Mouse (Mus musculus): Measurements from ENCODE around the gene Cnksr3.

Cnksr3 gene

DNA sequence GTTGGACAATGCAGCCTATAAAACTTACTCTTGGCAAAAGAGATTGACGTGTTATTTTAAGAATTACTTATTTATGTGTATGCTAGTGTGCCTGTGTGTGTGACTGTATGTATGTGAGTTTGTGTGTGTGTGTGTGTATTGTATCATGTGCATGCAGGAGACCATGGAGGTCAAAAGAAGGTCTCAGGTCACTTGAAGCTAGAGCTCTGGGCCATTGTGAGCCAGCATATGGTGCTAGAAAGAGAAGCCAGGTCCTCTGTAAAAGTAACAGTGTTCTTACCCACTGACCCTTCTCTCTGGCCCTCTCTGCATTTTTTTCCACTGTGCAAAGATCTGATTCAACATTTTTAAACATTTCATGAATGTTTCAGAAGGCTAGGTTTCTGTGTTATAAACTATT, 134.1 kb downstream of the Cnksr3 start:
- DNase-seq (ENCODE audit: low spot score) = no peak

DNA sequence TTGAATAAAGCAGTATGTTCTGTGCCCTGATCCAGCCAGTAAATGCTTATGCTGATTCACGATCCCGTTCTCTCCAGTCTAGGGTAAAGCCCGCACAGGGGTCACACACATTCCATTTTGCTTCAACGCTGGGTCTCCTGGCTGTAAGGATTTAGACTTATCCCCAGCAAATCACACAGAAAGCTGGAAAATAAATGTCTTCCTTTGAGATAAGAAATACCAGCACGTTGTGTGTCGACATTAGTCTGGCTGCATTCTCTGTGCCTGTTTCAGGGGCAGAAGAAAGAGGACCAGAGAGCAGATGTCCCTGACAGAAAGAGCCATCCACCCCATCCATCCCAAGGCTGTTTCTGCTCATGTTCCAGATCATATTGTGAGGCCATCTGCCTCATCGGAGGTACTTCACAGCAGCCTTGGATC, 134.6 kb downstream of the Cnksr3 start:
- no peak for DNase-seq (ENCODE audit: low spot score)

DNA sequence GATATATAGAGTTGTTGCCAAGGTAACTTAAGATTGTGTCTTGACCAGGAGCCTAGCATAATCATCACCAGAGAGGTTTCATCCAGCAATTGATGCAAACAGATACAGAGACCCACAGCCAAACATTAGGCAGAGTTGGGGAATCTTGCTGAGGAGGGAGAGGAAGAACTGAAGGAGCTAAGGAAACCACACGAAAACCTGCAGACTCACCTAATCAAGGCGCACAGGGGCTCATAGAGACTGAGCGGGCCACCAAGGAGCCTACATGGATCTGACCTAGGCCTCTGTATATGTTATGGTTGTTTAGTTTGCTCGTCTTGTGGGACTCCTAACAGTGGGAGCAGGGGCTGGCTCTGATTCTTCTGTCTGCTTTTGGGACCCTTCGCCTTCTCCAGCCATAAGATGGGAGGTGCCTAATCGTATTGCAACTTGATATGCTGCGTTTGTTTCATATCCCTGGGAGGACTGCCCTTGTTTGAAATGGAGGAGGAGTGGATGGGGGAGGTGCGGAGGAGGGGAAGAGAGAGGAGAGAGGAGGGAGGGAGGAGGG, 135.3 kb downstream of the Cnksr3 start:
- no peak for DNase-seq (ENCODE audit: low spot score)

DNA sequence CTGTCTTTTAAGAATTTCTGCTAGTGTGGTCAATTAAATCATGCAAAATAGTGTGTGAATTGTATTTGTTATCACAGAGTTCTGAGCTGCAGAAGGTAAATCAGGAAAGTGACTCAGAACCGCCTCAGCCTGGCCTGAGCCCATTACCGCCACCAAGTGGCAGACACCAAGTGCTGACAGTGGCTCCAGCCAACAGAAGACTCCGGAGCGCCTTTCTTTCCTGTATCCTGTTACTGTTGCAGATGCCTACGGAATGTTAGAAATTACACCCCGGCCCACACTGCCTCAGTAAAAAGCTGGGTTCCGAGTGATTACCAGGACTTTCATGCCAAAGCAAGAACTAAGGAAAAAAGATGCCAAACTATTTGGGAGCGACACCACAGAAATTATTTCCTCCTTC, 135.8 kb downstream of the Cnksr3 start:
- DNase-seq (ENCODE audit: low spot score) = peak; percentile 64

DNA sequence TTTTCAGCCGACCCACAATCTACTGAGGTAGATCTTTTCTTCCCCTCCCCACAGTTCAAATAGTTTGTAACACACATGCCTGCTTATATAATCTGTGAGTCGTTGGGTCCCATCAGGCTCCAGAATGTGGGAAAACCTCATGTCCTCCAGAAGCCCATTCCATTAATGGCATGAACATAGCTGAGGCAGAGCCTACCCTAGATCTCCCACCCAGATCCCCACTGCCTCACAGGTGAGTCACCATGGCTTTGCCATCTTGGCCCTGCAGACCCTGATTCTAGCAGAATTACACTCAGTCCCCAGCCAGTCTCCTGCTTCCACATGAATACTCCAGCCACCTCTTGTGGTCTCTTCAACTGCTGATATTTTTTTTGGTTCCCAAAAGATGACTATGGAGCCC, 136.4 kb downstream of the Cnksr3 start:
- DNase-seq (ENCODE audit: low spot score) = no peak

DNA sequence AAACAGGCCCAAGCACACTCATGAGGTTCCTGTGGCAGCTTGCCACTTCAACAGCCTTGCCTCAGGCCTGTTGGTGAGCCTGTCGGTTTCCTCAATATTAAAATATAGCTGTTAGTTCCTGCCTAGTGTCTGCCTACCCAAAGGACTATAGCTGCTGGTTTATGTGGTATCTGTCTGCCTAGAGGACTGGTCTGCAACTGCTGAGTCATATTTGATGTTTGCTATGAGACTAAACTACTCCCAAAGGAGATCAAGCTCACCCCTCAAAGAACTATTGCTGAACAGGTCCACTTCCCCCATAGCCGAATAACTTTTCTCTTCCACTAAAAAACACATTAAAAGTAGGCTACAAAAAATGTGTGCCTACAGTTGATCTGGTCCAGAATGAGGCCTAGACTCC, 137.8 kb downstream of the Cnksr3 start:
- no peak for DNase-seq (ENCODE audit: low spot score)

DNA sequence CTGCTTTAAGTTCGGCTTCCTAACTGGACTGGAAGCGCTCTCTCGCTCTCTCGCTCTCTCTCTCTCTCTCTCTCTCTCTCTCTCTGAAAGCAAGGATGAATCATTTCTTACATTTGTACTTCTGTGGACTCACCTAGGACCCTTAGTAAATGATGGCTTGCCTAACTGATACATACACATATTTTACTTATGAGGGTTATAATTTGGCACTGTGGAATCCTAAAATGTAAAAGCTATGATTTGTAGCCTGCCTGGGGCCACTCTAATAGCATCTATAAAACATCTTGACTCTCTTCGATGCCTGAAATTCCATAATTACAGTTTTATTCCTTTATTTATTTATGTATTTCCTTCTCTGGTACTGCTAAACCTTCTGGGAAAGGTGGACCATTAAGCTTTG, 141.1 kb downstream of the Cnksr3 start:
- DNase-seq (ENCODE audit: low spot score) = no peak

DNA sequence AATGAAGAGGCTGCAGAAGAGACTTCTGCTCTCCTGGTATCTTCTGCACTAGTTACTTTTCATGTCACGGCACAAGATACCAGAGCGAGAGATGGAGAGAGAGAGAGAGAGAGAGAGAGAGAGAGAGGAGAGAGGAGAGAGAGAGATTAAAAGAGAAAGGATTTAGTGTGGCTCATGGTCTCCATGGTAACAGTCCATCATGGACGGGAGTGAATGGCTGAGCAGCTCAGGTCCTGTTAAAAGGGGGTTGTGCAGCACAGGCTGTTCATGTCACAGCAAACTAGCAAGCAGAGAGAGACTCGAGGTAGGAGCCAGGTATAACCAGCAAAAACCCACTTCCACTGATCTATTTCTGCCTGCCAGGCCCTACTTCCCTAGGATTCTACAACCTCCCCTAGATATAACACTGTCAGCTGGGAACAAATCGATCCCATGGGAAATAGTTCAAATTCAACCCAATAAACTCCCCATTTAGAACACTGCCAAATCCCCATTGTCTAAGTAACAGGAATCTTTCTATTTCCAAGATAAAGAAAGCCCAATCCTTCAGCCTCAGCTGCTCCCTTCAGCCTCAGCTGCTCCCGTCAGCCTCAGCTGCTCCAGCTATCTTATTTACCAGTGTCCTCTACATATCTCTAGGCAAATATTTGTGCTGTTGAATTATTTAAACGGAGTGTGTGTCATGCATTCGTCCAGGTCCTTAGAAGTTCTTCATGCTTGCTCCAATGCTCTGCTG, 141.8 kb downstream of the Cnksr3 start:
- DNase-seq (ENCODE audit: low spot score) = no peak

DNA sequence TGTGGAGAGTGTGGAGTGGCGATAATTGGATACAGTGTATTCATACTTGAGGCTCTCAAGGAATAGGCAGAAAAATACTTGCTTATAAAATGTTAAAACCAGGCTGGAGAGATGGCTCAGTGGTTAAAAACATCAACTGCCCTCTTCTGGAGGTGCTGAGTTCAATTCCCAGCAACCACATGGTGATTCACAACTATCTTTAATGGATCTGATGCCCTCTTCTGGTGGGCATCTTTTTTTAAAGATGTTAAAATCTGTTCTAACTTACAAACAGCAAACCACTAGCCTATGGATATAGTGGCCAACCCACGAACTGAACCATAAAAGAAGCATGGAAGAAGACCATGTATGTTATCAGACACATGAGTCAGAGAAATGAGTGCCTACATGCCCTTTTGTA, 142.9 kb downstream of the Cnksr3 start:
- DNase-seq (ENCODE audit: low spot score) = no peak
